Mouse (Mus musculus): ENCODE results near the gene Rpa1. TPM values are rescaled to one million over a fixed set of nuclear protein-coding genes. Genes with fewer than 3 reads are reported as not detected.

The Rpa1 gene
- total RNA-seq, 2 experiments from 2014 or later: 58.0 to 63.5 TPM

Small RNAs within 50 kb of the gene (microRNA-seq; reads per million reads assigned to microRNA genes)
- gene Gm47300: not detected

Other genes starting within 250 kb of the Rpa1 start
- gene Hic1, start 178.8 kb downstream of the Rpa1 start, total RNA-seq (2021): 10 to 100 TPM; 15.3 to 19.2 TPM
- gene Ovca2, start 169.5 kb downstream of the Rpa1 start, total RNA-seq (2021): 1 to 10 TPM; 6.0 to 6.1 TPM
- gene Dph1, start 157.1 kb downstream of the Rpa1 start, total RNA-seq (2021): 1 to 10 TPM; 7.4 to 9.0 TPM
- 1 to 10 TPM; 9.7 to 9.8 TPM for gene Rtn4rl1, start 154.5 kb downstream of the Rpa1 start, total RNA-seq (2021)
- gene Smyd4, start 109 bp upstream of the Rpa1 start, total RNA-seq (2021): 1 to 10 TPM; 4.3 to 4.6 TPM
- 10 to 100 TPM; 26.3 to 26.9 TPM for gene Serpinf1, start 74.4 kb upstream of the Rpa1 start, total RNA-seq (2021)
- not detected for gene Serpinf2, start 91.3 kb upstream of the Rpa1 start, total RNA-seq (2021)
- 1 to 10 TPM; 7.7 to 9.1 TPM for gene Wdr81, start 106.4 kb upstream of the Rpa1 start, total RNA-seq (2021)
- 1 to 10 TPM; 7.9 to 8.1 TPM for gene Tlcd2, start 113.4 kb upstream of the Rpa1 start, total RNA-seq (2021)
- gene Prpf8, start 138.5 kb upstream of the Rpa1 start, total RNA-seq (2021): 10 to 100 TPM; 78.7 to 89.4 TPM
- 10 to 100 TPM; 47.4 to 47.8 TPM for gene Rilp, start 161.8 kb upstream of the Rpa1 start, total RNA-seq (2021)
- gene Scarf1, start 165.2 kb upstream of the Rpa1 start, total RNA-seq (2021): 10 to 100 TPM in 1 of 2 experiments, 1 to 10 TPM in 1; 8.5 to 12.1 TPM
- 10 to 100 TPM; 14.9 to 18.2 TPM for gene Slc43a2, start 183.4 kb upstream of the Rpa1 start, total RNA-seq (2021)
- 100 to 1,000 TPM; 108 to 115 TPM for gene Pitpna, start 239.8 kb upstream of the Rpa1 start, total RNA-seq (2021)

All from heart, postnatal 25 days (tissue).